Mouse (Mus musculus): ENCODE results near the gene Slc16a6.

The Slc16a6 gene

GRCm38 (mm10) chr11:109445438-109446035 lies 27.9 kb downstream of the Slc16a6 start:
- DNase-seq (ENCODE audit: low read depth), result peak; percentile 80

DNA sequence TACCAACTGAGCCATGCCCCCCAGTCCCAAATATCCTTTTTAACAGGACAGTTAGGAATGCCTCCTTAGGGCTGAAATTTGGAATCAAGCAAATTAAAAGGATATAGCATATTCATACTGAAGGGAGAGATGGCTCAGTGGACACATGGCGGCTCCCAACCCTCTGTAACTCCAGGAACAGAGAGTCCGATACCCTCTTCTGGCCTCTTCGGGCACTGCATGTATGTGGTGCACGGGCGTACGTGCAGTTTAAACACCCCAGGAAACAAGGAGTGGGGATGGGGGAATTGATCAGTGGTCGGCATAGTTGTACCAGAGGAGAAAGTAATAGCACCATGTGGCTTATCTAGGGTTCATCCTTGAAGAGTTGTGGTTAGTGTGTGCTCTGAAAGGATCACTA lies 28.8 kb downstream of the Slc16a6 start:
- DNase-seq (ENCODE audit: low read depth), result peak; percentile 70

DNA sequence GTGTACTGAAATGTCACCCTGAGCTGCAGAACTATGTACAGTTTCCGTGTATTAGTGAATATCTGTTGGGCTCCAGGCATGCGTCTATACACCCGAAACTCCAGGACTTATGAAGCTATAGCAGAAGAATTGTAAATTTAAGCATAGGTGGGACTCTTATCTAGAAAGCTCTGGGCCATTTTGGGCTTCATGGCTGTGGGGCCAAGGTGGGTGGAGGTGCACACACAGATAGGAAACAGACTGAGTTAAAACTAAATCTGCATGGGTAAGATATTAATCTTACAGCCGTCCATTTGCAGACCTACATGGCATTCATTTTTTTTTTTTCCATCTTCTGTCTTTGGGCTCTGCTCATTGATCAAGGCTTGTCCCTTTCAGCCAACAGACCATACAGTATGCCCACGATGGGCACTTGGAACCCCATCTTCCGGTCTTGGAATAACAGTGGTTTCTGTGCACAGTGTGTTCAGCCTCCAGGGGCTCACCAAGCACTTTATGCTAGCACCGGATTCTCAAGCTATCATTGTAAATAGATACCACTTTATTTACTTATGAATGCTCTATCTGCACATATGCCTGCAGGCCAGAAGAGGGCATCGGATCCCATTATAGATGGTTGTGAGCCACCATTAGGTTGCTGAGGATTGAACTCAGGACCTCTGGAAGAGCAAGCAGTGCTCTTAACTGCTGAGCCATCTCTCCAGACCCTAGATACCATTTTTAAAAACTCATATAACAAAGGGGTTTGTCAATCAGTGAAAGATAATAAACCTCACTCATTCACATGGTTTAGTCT lies 29.7 kb downstream of the Slc16a6 start:
- peak; percentile 32 for DNase-seq (ENCODE audit: low read depth)

DNA sequence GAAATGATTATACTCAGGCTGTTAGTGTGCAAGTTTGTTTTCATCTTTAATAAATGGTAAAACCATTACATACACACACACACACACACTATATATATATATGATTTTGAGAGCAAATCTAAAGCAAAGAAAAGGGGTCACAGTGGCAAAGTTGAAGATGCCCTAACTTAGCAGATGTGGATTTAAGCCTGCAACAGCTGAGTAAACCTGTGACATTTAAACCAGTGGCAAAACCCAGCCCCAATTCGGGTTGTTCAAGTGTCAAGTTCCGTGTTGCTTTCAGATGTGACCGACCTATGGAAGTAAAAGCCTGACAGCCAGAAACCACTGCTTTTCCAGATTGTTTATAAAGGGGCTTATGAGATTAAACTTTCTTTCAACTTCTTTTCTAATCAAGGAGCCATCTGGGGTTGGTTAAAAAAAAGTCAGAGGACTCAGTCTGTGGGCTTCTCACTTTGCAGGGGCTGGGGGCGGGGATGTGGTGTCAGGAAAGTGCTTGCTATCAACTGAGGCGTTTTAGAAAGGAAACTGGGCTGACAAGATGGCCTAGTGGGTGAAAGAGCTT lies 31.1 kb downstream of the Slc16a6 start:
- peak; percentile 26 for DNase-seq (ENCODE audit: low read depth)

DNA sequence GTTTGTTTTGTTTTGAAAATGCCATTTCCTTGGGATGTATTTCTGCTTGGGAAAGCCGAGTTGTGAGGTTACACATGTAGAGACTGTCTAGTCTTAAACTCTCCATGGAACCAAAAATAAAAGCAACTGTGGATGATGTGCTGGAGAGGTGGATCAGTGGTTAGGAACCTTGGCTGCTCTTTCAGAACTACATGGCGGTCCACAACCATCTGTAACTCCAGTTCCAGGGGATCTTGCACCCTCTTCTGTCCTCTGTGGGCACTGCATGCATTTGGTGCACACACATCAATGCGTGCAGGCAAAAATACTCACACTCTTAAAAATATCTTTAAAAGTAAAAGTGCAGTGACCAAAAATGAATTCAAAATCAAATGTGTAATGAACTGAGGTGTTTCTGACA lies 32.3 kb downstream of the Slc16a6 start:
- peak; percentile 71 for DNase-seq (ENCODE audit: low read depth)

- no peak for DNase-seq (ENCODE audit: low read depth)
Observed at GRCm38 (mm10) chr11:109440641-109441040, 32.8 kb downstream of the Slc16a6 start.

GRCm38 (mm10) chr11:109439829-109440340 lies 33.5 kb downstream of the Slc16a6 start:
- no peak for DNase-seq (ENCODE audit: low read depth)

- no peak for DNase-seq (ENCODE audit: low read depth)
Observed at GRCm38 (mm10) chr11:109439209-109439608, 34.2 kb downstream of the Slc16a6 start.

DNA sequence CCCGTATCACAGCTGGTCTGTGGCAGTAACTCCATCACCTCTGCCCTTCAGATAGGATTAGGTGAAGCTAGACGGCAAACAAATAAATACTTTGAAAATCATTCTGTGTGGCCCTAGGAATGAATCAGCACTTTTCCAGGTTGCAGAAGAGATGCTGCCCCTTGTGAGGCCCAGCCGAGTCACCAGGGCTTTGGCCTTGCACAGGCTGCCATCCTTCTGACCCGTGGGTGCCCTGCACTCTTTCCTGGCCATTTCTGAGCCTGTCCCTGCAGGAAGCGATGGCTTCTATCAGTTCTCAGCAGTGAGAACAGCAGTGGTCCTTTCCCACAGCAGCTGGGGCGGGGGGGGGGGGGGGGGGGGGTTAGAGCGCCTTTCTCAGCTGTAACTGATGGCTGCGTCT lies 36.5 kb downstream of the Slc16a6 start:
- peak; percentile 51 for DNase-seq (ENCODE audit: low read depth)

GRCm38 (mm10) chr11:109434233-109434798 lies 39.1 kb downstream of the Slc16a6 start:
- DNase-seq (ENCODE audit: low read depth), result peak; percentile 59

DNA sequence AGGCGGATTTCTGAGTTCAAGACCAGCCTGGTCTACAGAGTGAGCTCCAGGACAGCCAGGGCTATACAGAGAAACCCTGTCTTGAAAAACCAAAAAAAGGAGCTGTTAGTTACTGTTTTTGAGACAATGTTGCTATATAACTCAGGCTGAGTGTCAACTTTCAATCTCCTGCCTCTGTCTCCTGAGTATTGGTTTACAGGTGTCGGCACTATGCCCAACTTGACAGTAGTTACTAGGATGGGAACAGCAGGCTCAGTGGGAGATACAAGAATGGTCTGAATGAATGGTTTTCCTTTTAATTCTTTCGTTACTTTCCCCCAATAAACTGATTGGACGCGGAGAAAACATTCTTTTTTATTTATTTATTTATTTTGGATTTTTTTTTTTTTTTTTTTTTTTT lies 46.0 kb downstream of the Slc16a6 start:
- no peak for DNase-seq (ENCODE audit: low read depth)

- DNase-seq (ENCODE audit: low read depth), result no peak
Observed at GRCm38 (mm10) chr11:109426272-109426586, 47.2 kb downstream of the Slc16a6 start.

GRCm38 (mm10) chr11:109425392-109426271 lies 47.8 kb downstream of the Slc16a6 start, which contains the start of gene Amz2:
Amz2 (plus strand) TSS chr11:109425946.
- DNase-seq (ENCODE audit: low read depth), result peak; percentile 100

DNA sequence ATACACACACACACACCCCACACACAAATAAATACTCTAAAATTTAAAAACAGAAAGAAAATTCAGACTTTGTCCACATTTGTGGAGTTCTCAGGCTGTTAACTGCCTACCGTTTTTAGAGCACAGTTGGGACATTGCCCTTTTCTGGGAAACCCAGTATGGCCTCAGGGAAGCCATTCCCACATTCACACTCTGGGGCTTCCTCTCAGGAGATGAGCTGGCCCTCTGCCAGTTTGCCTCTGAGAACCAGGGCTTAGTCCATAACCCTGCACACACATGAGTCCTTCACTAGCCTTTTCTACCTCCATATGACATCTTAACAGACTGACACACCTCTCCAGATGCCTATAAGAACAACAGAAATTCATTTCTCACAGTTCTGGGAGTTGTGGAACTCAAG lies 50.1 kb downstream of the Slc16a6 start:
- no peak for DNase-seq (ENCODE audit: low read depth)

DNA sequence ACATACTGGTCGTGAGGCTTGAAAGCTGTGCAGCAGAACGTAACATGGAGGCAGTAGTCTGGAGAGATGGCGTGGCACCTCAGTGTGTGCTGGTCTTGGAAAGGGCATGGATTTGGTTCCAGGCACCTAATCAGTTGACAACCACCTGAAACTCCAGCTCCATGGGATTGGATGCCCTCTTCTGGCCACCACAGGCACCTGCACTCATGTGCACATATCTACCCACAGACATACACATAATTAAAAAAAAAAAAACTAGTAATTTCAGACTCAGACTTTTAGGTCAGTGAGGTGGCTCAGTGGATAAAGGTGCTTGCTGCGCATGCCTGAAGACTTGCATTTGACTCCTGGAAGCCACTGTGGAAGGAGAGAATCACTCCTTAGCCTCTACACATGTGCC lies 51.1 kb downstream of the Slc16a6 start:
- no peak for DNase-seq (ENCODE audit: low read depth)

DNA sequence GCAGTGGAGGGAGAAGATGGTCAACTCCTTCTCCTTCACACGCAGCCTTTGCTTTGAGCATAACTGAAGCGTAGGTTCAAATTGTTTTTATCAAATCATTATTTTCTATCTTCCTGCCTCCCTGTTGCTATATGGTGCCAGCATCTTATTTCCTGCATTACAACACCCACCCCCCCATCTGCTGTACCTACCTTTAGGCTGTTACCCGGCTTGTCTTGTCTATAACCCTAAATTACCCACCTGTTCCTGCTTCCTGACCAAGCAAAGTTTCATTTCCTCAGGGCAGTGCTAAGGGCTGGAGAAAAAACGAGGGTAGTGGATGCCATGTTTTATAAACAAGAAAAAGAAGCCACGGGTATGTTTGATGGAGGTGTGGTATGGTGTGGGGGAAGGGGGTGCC lies 52.2 kb downstream of the Slc16a6 start:
- DNase-seq (ENCODE audit: low read depth), result no peak

GRCm38 (mm10) chr11:109420567-109420962 lies 52.8 kb downstream of the Slc16a6 start:
- no peak for DNase-seq (ENCODE audit: low read depth)

- DNase-seq (ENCODE audit: low read depth), result peak; percentile 87
Observed at GRCm38 (mm10) chr11:109419961-109420566, 53.3 kb downstream of the Slc16a6 start.

DNA sequence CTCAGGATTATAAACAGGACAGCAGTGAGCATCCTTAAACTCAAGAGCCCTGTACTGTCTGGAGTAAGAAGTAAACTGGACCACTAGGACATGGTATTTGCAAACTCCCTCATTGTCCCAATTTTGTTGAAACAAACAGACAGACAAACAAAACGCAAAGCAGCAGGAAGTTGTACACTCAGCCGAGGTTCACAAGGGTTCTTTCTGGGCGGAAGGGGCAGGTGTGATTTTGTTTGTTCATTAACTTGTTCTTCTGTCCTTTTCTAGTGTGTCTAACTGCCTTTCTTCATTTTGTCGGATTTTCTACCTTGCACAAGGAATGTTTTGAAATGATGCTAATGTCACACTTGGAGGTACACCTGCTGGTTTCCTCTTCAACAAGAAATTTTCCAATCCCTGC lies 53.9 kb downstream of the Slc16a6 start:
- no peak for DNase-seq (ENCODE audit: low read depth)

DNA sequence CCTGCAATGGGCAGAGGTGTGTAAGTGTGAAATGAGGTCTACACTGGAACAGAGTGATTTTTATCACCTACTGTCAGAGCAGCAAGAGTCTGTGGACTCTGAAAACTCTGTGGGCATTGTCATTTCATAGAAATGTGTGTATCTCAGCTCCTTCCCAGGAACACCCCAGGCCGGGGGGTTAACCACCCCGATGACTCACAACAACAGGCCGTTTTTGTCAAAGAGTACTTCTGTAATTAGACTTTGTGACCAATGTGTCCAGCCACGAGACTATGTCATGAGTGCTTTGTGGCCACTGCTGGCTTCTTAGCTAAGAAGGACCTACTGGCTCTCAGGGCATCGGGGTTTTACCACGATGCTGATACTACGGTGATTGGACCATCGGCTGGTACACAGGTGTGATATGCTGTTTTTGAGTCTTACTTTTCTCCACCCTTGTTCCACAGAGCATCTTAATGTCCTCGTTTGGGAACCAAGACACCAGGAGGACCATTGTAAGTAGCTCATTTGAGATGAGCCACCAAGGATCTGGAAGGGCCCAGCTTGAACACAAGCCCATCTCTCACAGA lies 55.8 kb downstream of the Slc16a6 start:
- peak; percentile 93 for DNase-seq (ENCODE audit: low read depth)
